ENCODE assay signal across 13 mouse cellular contexts in genomic region chr4:137661078-137661450, GRCm38 (mm10). TPM values are rescaled to one million over a fixed set of nuclear protein-coding genes. Genes with fewer than 3 reads are reported as not detected.
DNase-seq lines count a peak whose midpoint lies in the region; ATAC-seq and TF ChIP-seq lines count a peak whose summit lies in the region.
"Had no signal": no experiment of that assay in that cellular context is flagged by ENCODE, and none has a peak within 500 bp of the region (broad histone marks: within the 10 kb centered on the region; RNA-seq: fewer than 3 reads in every experiment).

No protein-coding gene starts in this region.

- H3K4me3 ChIP-seq in kidney, postnatal 0 days (replicated peaks; ENCODE audit: low read depth, low read length), result no peak overlapping the region
- H3K4me3 ChIP-seq in hindbrain, embryonic 16.5 days (ENCODE audit: low read length), result no peak overlapping the region

- peaks cover 10% of the 10 kb centered on the region; the same call in 1 of the 2 replicates for H3K27me3 ChIP-seq in kidney, postnatal 0 days (ENCODE audit: insufficient read depth, low read length)
- H3K27me3 ChIP-seq in hindbrain, embryonic 16.5 days (replicated peaks; ENCODE audit: control insufficient read depth, insufficient read depth, low read length), result no peaks in the 10 kb centered on the region

- H3K36me3 ChIP-seq in kidney, postnatal 0 days (ENCODE audit: insufficient read depth, low read length), result peaks cover 14% of the 10 kb centered on the region; the same call in 1 of the 2 replicates
- H3K36me3 ChIP-seq in hindbrain, embryonic 16.5 days (ENCODE audit: control insufficient read depth, insufficient read depth, low read length), result peaks cover 4% of the 10 kb centered on the region; the same call in 1 of the 2 replicates

- intact Hi-C loops in left cerebral cortex, postnatal 10 days (cut with DNase I), result no loop called here

- peak overlapping the region; percentile 61 for H3K27ac ChIP-seq in kidney, postnatal 0 days
- peak overlapping the region; percentile 66 for H3K27ac ChIP-seq in hindbrain, embryonic 16.5 days (ENCODE audit: low read depth, low read length)

- no peak overlapping the region for H3K9ac ChIP-seq in kidney, postnatal 0 days (ENCODE audit: low read depth, low read length)
- no peak overlapping the region for H3K9ac ChIP-seq in hindbrain, embryonic 16.5 days (ENCODE audit: low read depth, low read length)
- H3K9ac ChIP-seq: lung, embryonic 14.5 days had no signal

- 68% methylated on average over 2 of the region's 2 CpGs for WGBS in kidney, postnatal 0 days
- WGBS in hindbrain, embryonic 16.5 days, result 43% methylated on average over 2 of the region's 2 CpGs

- peak; percentile 51 to 57 for DNase-seq in cerebellum, postnatal 25 days
- DNase-seq in cerebellum, adult 9-11 months, result no peak
- no peak for DNase-seq in kidney, postnatal 0 days (ENCODE audit: low spot score)
- no peak for DNase-seq in kidney, postnatal 36 days
- peak; percentile 22 for DNase-seq in brain, embryonic 14.5 days (ENCODE audit: low read depth)
- no peak for DNase-seq in left cerebral cortex, postnatal 10 days (ENCODE audit: extremely low spot score in 1 of 2, low spot score in 2 of 2)
- DNase-seq in thymus, postnatal 25 days, result no peak
- DNase-seq: B cell, adult 2 months; right cerebral cortex, postnatal 25 days had no signal

- 0 out of 2 replicates have a peak, but pooled peaks cover 17% of the 10 kb centered on the region for H3K4me1 ChIP-seq in kidney, postnatal 0 days (replicated peaks; ENCODE audit: insufficient read depth, low read length)
- peaks cover 29% of the 10 kb centered on the region for H3K4me1 ChIP-seq in hindbrain, embryonic 16.5 days (ENCODE audit: control insufficient read depth, insufficient read depth, low read depth, low read length)

- no peaks in the 10 kb centered on the region for H3K9me3 ChIP-seq in kidney, postnatal 0 days (replicated peaks; ENCODE audit: low read length)
- H3K9me3 ChIP-seq in hindbrain, embryonic 16.5 days (ENCODE audit: control insufficient read depth, low read length), result no peaks in the 10 kb centered on the region
- H3K9me3 ChIP-seq: megakaryocyte, embryonic 14.5 days had no signal

- TF ChIP-seq CTCF in kidney, postnatal 0 days (IDR thresholded peaks at IDR 0.05; ENCODE audit: low read depth), result no peak
- TF ChIP-seq CTCF in brain, embryonic 14.5 days (IDR thresholded peaks at IDR 0.05; ENCODE audit: borderline replicate concordance, extremely low read depth, insufficient read depth, insufficient read length), result no peak

- no peak for ATAC-seq in kidney, postnatal 0 days (replicated peaks; ENCODE audit: low FRiP score, low read depth)
- no peak for ATAC-seq in hindbrain, embryonic 16.5 days

- H3K4me2 ChIP-seq in kidney, postnatal 0 days (ENCODE audit: low read length), result no peak overlapping the region
- no peak overlapping the region for H3K4me2 ChIP-seq in hindbrain, embryonic 16.5 days (ENCODE audit: low read length)
- H3K4me2 ChIP-seq: heart, embryonic 11.5 days; lung, embryonic 14.5 days had no signal

- TF ChIP-seq POLR2A in brain, embryonic 14.5 days (IDR thresholded peaks at IDR 0.05; ENCODE audit: borderline replicate concordance, extremely low read depth, insufficient read depth, insufficient read length, poor library complexity, severe bottlenecking), result no peak

RNA-seq across cellular contexts. Expression of gene Rap1gap, which starts 3.5 kb away (rescaled TPM):
- 28.5 and 30.6 TPM in 2 replicates for polyA plus RNA-seq in kidney, postnatal 0 days (2015; fragmentation: Nextera tagmentation; extraction: Ambion mirVana)
- polyA plus RNA-seq in brain, embryonic 14.5 days (2012; rRNA removed), result 83.0 and 109 TPM in 2 replicates
- 119 and 120 TPM in 2 replicates for polyA plus RNA-seq in hindbrain, embryonic 16.5 days (2015; fragmentation: Nextera tagmentation; extraction: Ambion mirVana)
- 100 to 1,000 TPM; 228 to 242 TPM for total RNA-seq in left cerebral cortex, postnatal 10 days (2021)

Comparison
In these comparisons a context has a peak if more than half of its experiments do, and no peak if none do; other contexts are left out.
1. DNase-seq: peak in cerebellum, postnatal 25 days (2 of 2) and brain, embryonic 14.5 days (single experiment); none in cerebellum, adult 9-11 months (single experiment), kidney, postnatal 0 days (single experiment), kidney, postnatal 36 days (0 of 2), left cerebral cortex, postnatal 10 days (0 of 2) and thymus, postnatal 25 days (single experiment).